Comparison of ENCODE assay signal across 16 mouse cellular contexts in the genomic region with DNA sequence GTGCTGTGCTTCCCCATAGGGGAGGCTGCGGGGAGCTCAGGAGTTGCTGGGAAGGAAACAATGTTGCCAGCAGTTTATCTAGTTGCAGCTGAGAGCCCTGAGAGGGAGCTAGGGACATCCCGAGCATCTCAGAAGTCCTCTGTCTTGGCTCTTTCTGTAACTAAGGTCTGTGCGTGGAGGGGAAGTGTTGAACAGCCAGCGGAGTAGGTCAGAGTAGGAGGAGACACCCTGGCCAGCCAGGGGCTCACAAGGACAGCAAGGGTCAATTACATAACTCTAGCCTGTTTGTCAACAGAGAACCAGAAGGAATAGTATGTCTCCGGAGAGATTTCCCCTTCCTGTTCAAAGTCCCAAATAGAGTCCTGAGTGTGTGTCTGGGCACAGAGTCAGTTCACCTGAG. TPM values are rescaled to one million over a fixed set of nuclear protein-coding genes. Genes with fewer than 3 reads are reported as not detected.
A peak's percentile ranks its signal among the peaks of the same experiment; 100 is the strongest.
DNase-seq lines count a peak whose midpoint lies in the region; ATAC-seq and TF ChIP-seq lines count a peak whose summit lies in the region.
"Had no signal": no experiment of that assay in that cellular context is flagged by ENCODE, and none has a peak within 500 bp of the region (broad histone marks: within the 10 kb centered on the region; RNA-seq: fewer than 3 reads in every experiment).

No protein-coding gene starts in this region.

- peak overlapping the region; percentile 27 for H3K27ac ChIP-seq in liver, adult 2 months (replicated peaks; ENCODE audit: insufficient read depth, low read depth, low read length)
- H3K27ac ChIP-seq in liver, embryonic 12.5 days = no peak overlapping the region
- 0 out of 2 replicates have a peak overlapping the region, but pooled peaks have one; percentile 3 for H3K27ac ChIP-seq in heart, embryonic 11.5 days (ENCODE audit: low read depth, low read length)
- H3K27ac ChIP-seq in hindbrain, embryonic 16.5 days (ENCODE audit: low read depth, low read length) = no peak overlapping the region
- H3K27ac ChIP-seq: embryonic facial prominence, embryonic 13.5 days; hindbrain, embryonic 10.5 days; kidney, postnatal 0 days; midbrain, embryonic 15.5 days; neural tube, embryonic 13.5 days had no signal

- no peak for TF ChIP-seq CTCF in liver, adult 2 months (IDR thresholded peaks at IDR 0.05; ENCODE audit: low read depth, low read length)

- H3K4me1 ChIP-seq in liver, adult 2 months (ENCODE audit: control insufficient read depth, insufficient read depth, low read length) = peaks cover 24% of the 10 kb centered on the region
- peaks cover 35% of the 10 kb centered on the region for H3K4me1 ChIP-seq in liver, embryonic 12.5 days
- peaks cover 38% of the 10 kb centered on the region for H3K4me1 ChIP-seq in heart, embryonic 11.5 days (ENCODE audit: control insufficient read depth, insufficient read depth, low read length)
- H3K4me1 ChIP-seq in hindbrain, embryonic 16.5 days (ENCODE audit: control insufficient read depth, insufficient read depth, low read depth, low read length) = peaks cover 10% of the 10 kb centered on the region; the same call in 1 of the 2 replicates

- H3K27me3 ChIP-seq in liver, adult 2 months (ENCODE audit: control insufficient read depth, insufficient read depth, low read length) = no peaks in the 10 kb centered on the region
- no peaks in the 10 kb centered on the region; the same call in 1 of the 2 replicates for H3K27me3 ChIP-seq in liver, embryonic 12.5 days (replicated peaks)
- no peaks in the 10 kb centered on the region for H3K27me3 ChIP-seq in heart, embryonic 11.5 days (ENCODE audit: control insufficient read depth, insufficient read depth, low read length)
- H3K27me3 ChIP-seq in hindbrain, embryonic 16.5 days (replicated peaks; ENCODE audit: control insufficient read depth, insufficient read depth, low read length) = no peaks in the 10 kb centered on the region
- H3K27me3 ChIP-seq: embryonic facial prominence, embryonic 13.5 days had no signal

- 20% methylated on average over 5 of the region's 5 CpGs for WGBS in liver, adult 2 months
- WGBS in liver, embryonic 12.5 days (ENCODE audit: insufficient replicate concordance) = 48% methylated on average over 5 of the region's 5 CpGs
- WGBS in heart, embryonic 11.5 days (ENCODE audit: insufficient replicate concordance) = 54% methylated on average over 5 of the region's 5 CpGs
- 59% methylated on average over 5 of the region's 5 CpGs for WGBS in hindbrain, embryonic 16.5 days

- no peak for TF ChIP-seq POLR2A in liver, adult 2 months (IDR thresholded peaks at IDR 0.05; ENCODE audit: extremely low read depth, insufficient read depth, low read length)

- no peak overlapping the region for H3K4me3 ChIP-seq in liver, adult 2 months (ENCODE audit: insufficient read depth, low read depth, low read length)
- H3K4me3 ChIP-seq in liver, embryonic 12.5 days = no peak overlapping the region
- H3K4me3 ChIP-seq in heart, embryonic 11.5 days (ENCODE audit: low read depth, low read length) = no peak overlapping the region
- no peak overlapping the region for H3K4me3 ChIP-seq in hindbrain, embryonic 16.5 days (ENCODE audit: low read length)
- H3K4me3 ChIP-seq: embryonic facial prominence, embryonic 13.5 days; hindbrain, embryonic 10.5 days; midbrain, embryonic 15.5 days; neural tube, embryonic 13.5 days had no signal

- H3K9ac ChIP-seq in liver, adult 2 months (ENCODE audit: low read depth, low read length) = no peak overlapping the region
- no peak overlapping the region for H3K9ac ChIP-seq in liver, embryonic 12.5 days
- no peak overlapping the region for H3K9ac ChIP-seq in heart, embryonic 11.5 days (ENCODE audit: low read depth, low read length)
- no peak overlapping the region for H3K9ac ChIP-seq in hindbrain, embryonic 16.5 days (ENCODE audit: low read depth, low read length)
- H3K9ac ChIP-seq: embryonic facial prominence, embryonic 13.5 days; midbrain, embryonic 15.5 days; neural tube, embryonic 13.5 days had no signal

- peak; percentile 24 for DNase-seq in cerebellum, adult 9-11 months
- no peak for DNase-seq in cerebellum, postnatal 36 days
- peak; percentile 80 for DNase-seq in liver, adult 2 months (ENCODE audit: extremely low read depth, low read depth, low spot score)
- DNase-seq in kidney, postnatal 36 days = peak; percentile 76 to 93
- no peak for DNase-seq in left cerebral cortex, adult 8-10 months (ENCODE audit: low spot score in 2 of 2)
- DNase-seq: cerebellum, adult 2 months; left cerebral cortex, postnatal 4 days had no signal

- H3K36me3 ChIP-seq in liver, adult 2 months (ENCODE audit: control insufficient read depth, insufficient read depth, low read length) = no peaks in the 10 kb centered on the region
- H3K36me3 ChIP-seq in liver, embryonic 12.5 days = no peaks in the 10 kb centered on the region
- H3K36me3 ChIP-seq in heart, embryonic 11.5 days (ENCODE audit: control insufficient read depth, insufficient read depth, low read length) = peaks cover 3% of the 10 kb centered on the region; the same call in 1 of the 2 replicates
- no peaks in the 10 kb centered on the region for H3K36me3 ChIP-seq in hindbrain, embryonic 16.5 days (ENCODE audit: control insufficient read depth, insufficient read depth, low read length)
- H3K36me3 ChIP-seq: hindbrain, embryonic 10.5 days; midbrain, embryonic 15.5 days; neural tube, embryonic 13.5 days had no signal

- H3K4me2 ChIP-seq in liver, embryonic 12.5 days = no peak overlapping the region
- no peak overlapping the region for H3K4me2 ChIP-seq in heart, embryonic 11.5 days
- H3K4me2 ChIP-seq in hindbrain, embryonic 16.5 days (ENCODE audit: low read length) = no peak overlapping the region
- H3K4me2 ChIP-seq: embryonic facial prominence, embryonic 13.5 days; midbrain, embryonic 15.5 days; neural tube, embryonic 13.5 days had no signal

- peaks cover 7% of the 10 kb centered on the region; the same call in 1 of the 2 replicates for H3K79me2 ChIP-seq in liver, adult 2 months (ENCODE audit: control insufficient read depth, insufficient read depth, low read length)

- H3K9me3 ChIP-seq in liver, embryonic 12.5 days (replicated peaks) = no peaks in the 10 kb centered on the region
- H3K9me3 ChIP-seq in heart, embryonic 11.5 days (replicated peaks; ENCODE audit: control insufficient read depth, low read length) = no peaks in the 10 kb centered on the region
- H3K9me3 ChIP-seq in hindbrain, embryonic 16.5 days (ENCODE audit: control insufficient read depth, low read length) = no peaks in the 10 kb centered on the region
- H3K9me3 ChIP-seq: embryonic facial prominence, embryonic 13.5 days; hindbrain, embryonic 10.5 days; midbrain, embryonic 15.5 days; neural tube, embryonic 13.5 days had no signal

- ATAC-seq in liver, embryonic 12.5 days = no peak
- ATAC-seq in heart, embryonic 11.5 days (replicated peaks; ENCODE audit: insufficient number of reproducible peaks, low FRiP score, low TSS enrichment) = no peak
- ATAC-seq in hindbrain, embryonic 16.5 days = no peak
- ATAC-seq: forebrain, embryonic 16.5 days; midbrain, embryonic 15.5 days had no signal

RNA-seq across cellular contexts. Expression of a gene that starts 34.7 kb away (rescaled TPM):
- total RNA-seq in liver, adult 2 months (2014; rRNA removed) = 25.4 and 26.5 TPM in 2 replicates
- polyA plus RNA-seq in liver, adult 2 months (2012; rRNA removed) = 12.9 and 14.9 TPM in 2 replicates
- 66.6 and 68.0 TPM in 2 replicates for polyA plus RNA-seq in liver, embryonic 12.5 days (2016; fragmentation: Nextera tagmentation; extraction: Ambion mirVana)
- polyA plus RNA-seq in heart, embryonic 11.5 days (2014; fragmentation: Nextera tagmentation; extraction: Ambion mirVana) = 43.0 and 43.9 TPM in 2 replicates
- 26.0 and 27.6 TPM in 2 replicates for polyA plus RNA-seq in hindbrain, embryonic 16.5 days (2015; fragmentation: Nextera tagmentation; extraction: Ambion mirVana)
- total RNA-seq in left cerebral cortex, adult 8-10 months (2022) = 10 to 100 TPM; 13.0 to 13.5 (median 13.2) TPM

Comparison
In these comparisons a context has a peak if more than half of its experiments do, and no peak if none do; other contexts are left out.
1. DNase-seq: peak in cerebellum, adult 9-11 months (single experiment), liver, adult 2 months (single experiment) and kidney, postnatal 36 days (2 of 2); none in cerebellum, postnatal 36 days (0 of 2) and left cerebral cortex, adult 8-10 months (0 of 2).
2. H3K27ac ChIP-seq: peak in liver, adult 2 months (single experiment) and heart, embryonic 11.5 days (single experiment); none in liver, embryonic 12.5 days (single experiment) and hindbrain, embryonic 16.5 days (single experiment).